Mouse (Mus musculus) thymus, postnatal 14 days (tissue): ENCODE measurements around the gene Hist1h4h.
A peak's percentile ranks its signal among the peaks of the same experiment; 100 is the strongest.

Source experiments
- DNase-seq: peaks from one replicate; pipeline ENCODE4 v3.0.0; 2021

The Hist1h4h gene

GRCm38 (mm10) chr13:23515281-23515680 is 15.6 kb upstream of the Hist1h4h start:
- no peak for DNase-seq

GRCm38 (mm10) chr13:23515826-23516620 is 14.8 kb upstream of the Hist1h4h start:
- no peak for DNase-seq

GRCm38 (mm10) chr13:23516822-23517602 is 13.8 kb upstream of the Hist1h4h start:
- peak; percentile 85 for DNase-seq

- DNase-seq, result peak; percentile 92
Observed at GRCm38 (mm10) chr13:23517603-23518294, 13.1 kb upstream of the Hist1h4h start.

DNA sequence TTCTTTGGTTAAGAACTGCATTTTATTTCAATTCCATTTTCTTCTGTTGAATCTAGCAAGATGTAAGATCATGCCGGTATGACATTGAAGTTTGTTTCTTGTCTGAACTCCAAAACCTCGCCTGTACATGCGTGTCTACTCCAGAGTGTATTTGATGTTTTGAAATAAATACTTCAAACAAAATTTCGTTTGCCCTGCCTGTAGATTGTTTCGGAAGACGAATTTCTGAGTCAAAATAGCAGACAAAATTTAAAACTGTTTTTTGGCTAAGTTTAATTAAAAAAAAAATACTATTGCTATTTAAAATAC is 12.6 kb upstream of the Hist1h4h start:
- DNase-seq, result no peak

- peak; percentile 83 for DNase-seq
Observed at GRCm38 (mm10) chr13:23518885-23519284, 12.0 kb upstream of the Hist1h4h start.

DNA sequence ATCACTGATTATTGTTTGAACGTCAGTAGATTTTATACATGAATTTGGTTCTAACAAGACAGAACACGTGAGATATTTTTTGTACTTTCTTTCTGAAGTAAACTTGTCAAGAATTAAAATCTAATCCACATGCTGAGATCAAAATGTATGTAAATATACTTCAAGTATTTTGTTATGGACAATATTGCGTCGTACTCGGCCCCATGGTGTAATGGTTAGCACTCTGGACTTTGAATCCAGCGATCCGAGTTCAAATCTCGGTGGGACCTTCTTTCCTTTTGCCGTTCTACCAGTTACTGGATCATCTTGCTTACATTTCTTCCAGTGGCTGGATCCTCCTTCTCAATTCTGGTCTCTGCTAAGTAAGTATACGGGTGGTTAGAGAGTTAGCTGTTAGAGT is 11.4 kb upstream of the Hist1h4h start:
- DNase-seq, result peak; percentile 78

GRCm38 (mm10) chr13:23521703-23522102 is 9.1 kb upstream of the Hist1h4h start:
- DNase-seq, result peak; percentile 94

DNA sequence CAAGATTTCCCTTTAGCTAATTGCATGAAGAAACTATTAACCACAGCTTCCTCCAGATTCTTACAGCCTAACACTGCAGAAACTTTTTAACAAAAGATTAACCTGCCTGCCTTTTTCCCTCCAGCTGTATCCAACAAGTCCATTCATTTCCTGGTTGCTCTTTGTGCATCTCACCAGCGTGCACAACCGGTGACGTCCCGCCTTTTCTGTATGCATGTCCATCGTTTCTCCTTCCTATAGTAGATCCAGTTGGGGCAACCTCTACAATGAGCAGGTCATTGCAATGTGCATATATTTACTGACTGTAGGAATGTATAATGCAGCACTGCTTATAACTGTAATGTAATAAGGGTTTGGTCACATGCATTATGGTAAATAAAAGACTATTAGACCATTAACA is 6.9 kb upstream of the Hist1h4h start:
- DNase-seq, result no peak

DNA sequence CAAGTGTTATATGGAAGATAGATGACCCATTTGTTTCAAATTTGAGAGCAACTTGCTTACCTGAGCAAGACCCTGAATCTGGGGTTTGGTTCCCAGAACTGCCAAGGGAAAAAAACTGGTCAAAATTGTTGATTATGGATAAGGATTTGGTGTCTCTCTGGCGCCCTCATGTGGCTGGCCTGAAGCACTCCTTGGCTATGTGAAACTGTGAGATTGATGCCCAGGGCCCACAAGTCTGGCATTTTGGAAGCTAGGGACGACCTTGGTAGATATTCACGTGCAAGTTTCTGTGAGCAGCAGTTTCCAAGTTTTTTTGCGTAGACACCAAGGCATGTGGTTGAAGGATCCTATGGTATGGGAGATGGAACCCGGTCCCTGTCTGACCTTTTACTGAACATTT is 6.2 kb upstream of the Hist1h4h start:
- peak; percentile 70 for DNase-seq

DNA sequence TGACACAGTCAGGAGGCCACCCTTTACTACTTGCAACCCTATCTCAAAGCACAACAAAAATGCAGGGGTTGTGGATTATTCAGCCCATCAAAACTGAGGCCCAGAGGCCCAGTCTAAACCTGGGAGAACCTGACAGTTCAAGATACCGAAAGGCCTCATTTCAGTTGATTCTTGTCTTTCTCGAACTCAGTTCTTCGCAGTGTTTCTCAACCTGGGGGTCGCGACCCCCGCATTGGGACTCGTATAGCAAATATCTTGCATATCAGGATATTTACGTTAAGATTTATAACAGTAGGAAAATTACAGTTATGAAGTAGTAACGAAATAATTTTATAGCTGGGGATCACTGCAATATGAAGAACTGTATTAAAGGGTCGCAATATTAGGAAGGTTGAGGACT is 4.9 kb upstream of the Hist1h4h start:
- no peak for DNase-seq

DNA sequence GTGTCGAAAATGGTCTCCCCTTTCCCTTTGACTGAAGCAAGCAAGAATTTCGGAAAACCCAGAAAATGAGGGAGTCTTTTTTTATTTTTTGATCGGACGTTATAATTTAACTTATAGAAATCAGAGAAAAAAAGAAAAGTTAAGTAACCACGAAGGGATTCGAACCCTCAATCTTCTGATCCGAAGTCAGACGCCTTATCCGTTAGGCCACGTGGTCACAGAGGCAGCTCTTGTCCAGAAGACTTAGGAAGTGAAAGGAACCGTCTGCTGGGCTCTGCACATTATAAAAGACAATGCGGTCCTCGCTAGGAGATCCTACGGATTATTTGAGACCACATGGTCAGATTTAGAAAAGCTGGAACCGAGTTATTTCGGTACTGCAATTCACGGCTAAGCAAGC is 4.5 kb upstream of the Hist1h4h start:
- peak; percentile 91 for DNase-seq

DNA sequence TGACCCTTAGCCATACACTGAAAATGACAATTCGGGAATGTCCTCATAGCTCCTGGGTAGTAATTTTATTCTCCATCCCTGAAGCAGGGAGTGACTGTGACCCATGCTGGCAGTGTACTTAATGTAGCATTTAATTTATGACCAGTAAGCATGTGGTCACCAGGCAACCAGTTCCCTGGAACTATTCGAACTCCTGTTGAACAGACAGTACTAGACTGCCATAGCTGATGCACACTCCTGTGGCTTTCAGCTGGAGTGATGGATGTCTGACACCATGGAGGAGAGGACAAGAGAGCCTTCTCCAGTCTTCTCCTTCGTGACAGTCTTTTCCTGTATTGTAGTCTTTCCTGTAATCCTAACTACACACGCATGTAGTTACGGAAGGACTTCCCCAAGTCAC is 1.8 kb upstream of the Hist1h4h start:
- no peak for DNase-seq

DNA sequence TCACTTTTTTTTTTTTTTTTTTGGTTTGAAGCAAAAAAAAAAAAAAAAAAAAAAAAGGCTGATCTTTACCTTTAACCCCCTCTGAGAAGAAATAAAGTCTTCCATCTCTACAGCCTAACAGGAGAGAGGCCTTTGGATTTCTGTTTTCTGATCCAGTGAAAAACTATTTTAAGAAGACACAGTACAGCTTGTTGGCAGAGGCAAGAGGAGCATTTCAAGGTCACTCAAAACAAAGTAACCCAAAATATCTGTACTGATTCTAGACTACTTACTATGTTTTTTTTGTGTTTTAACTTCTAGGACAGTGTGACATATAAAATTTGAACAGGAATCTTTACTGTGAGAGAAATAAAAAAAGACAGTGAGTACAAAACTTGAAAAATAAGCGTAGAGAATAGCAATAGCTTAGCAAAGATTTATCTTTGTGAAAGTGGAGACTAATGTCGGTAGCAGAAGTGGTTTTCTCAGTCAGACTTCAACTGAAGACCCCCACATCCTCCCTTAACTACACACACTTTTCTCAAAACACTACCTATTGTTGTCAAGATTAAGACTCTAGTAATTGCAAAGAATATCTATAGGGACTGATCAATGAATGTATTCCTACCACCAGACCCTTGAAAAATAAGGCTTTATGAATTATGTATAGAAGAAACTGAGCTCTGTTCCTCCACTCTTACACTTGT is 1.2 kb upstream of the Hist1h4h start:
- DNase-seq, result no peak

DNA sequence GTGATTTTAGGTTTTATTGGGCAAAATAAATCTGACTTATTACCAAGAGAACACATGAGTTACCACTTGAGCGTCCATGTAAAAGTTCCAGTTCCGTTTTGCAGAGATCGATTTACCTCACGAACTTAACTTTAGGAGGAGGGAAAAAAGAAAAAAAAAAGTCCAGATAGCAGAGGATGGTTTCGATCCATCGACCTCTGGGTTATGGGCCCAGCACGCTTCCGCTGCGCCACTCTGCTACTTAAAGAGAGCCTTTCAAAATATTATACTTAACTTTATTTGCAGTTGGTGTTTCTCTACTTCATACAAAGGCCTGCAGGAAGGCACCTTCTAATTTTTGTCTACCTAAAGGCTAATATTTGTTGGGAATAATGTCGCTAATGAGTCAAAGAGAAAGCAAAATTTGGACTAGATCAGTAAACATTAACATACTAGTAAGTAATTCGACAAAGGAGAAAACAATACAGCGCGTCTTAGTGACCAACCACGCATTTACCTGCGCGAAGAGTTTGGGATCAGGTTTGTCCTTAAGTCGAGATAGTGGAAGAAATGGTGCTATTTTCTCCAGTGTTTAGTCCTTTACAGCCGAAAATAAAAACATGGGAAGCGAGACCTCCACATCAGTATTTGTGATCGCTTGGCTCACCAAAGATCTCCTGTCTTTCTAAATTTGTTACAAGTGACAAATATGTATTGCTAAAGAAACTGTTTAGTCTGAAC is 509 bp upstream of the Hist1h4h start:
- peak; percentile 76 for DNase-seq

DNA sequence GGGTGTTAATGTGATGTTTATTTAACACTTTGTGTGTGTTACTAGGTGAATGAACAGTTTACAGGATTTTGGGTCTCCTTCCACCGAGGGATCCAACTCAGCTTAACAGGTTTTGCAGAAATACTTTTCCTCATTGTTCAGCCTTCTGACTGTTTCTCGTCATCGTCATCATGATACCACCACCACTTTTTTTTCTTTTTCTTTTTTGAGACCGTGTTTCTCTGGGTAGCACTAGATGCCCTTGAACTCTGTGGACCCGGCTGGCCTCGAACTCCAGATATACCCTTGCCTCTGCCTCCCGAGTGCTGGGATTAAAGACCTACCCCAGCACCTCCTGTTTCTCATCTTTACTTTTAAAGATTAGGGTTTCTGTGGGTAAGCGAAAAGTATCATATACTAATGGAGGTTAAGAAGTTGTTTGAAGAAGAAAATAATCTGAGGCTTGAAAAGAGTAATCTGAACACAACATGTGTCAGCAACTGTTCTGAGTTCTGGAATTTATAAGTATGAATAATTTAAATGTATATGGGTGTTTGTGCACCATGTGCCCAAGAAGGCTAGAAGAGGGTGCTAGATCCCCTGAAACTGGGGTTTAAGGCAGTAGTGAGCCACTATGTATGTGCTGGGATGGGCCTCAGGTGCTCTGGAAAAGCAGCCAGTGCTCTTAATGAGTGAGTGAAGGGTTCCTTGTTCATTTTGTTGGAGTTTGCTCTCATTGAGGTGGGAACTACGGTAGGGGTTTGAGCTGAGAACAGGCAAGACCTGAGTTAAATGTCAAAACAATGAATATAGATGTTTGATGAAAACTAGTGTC is 1.6 kb downstream of the Hist1h4h start:
- DNase-seq, result no peak

DNA sequence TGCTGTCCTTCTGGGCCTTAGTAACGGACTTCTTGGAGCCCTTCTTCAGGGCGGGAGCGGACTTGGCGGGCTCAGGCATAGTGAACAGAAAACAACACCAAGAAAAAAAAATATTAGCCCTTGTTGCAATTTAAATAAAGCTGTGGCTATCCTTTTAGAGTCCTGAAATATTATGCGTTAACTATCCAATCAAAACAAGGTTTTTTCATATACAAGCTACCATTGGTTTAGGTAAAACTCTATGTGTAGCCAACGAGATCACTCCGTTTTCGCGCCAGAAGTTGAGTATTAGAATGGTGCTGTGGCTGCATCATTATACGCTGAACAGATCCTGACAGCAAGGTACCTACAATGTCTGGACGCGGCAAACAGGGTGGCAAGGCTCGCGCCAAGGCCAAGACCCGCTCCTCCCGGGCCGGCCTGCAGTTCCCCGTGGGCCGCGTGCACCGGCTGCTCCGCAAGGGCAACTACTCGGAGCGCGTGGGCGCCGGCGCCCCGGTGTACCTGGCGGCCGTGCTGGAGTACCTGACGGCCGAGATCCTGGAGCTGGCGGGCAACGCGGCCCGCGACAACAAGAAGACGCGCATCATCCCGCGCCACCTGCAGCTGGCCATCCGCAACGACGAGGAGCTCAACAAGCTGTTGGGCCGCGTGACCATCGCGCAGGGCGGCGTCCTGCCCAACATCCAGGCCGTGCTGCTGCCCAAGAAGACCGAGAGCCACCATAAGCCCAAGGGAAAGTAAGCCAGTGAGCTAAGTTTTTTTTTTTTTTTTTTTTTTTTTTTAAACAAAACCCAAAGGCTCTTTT is 2.9 kb downstream of the Hist1h4h start, which contains the start of gene Hist1h2af:
Hist1h2af (plus strand) TSS at position 347 of the 808 bp plus-strand sequence.
- DNase-seq, result peak; percentile 72

GRCm38 (mm10) chr13:23534368-23535131 is 3.7 kb downstream of the Hist1h4h start:
- no peak for DNase-seq

DNA sequence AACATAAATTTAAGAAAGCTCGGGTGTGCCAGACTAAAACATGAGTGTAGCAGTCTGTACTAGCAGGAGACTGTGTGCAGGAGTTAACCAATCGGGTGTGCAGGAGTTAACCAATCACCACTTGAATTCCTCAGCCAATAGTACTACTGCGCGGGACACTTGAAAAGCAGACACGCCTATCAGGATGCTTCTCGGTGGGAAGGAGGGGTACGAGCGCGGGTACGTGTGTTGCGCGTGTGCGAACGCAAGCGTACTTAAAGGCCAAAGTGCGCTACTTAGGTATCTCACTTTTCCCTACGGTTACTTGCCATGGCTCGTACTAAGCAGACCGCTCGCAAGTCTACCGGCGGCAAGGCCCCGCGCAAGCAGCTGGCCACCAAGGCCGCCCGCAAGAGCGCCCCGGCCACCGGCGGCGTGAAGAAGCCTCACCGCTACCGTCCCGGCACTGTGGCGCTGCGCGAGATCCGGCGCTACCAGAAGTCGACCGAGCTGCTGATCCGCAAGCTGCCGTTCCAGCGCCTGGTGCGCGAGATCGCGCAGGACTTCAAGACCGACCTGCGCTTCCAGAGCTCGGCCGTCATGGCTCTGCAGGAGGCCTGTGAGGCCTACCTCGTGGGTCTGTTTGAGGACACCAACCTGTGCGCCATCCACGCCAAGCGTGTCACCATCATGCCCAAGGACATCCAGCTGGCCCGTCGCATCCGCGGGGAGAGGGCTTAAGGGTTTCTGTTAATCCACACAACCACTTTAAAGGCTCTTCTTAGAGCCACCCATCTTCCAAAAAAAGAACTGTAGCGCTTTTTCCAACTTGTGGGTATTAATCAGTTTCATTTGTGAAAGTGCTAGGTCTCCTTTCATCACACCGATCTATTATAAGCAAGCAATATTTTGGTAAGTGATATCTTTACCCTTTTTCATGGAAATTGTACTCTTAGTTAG is 4.6 kb downstream of the Hist1h4h start, which contains the start of gene Hist1h3g:
Hist1h3g (plus strand) TSS at position 286 of the 939 bp plus-strand sequence.
- peak; percentile 92 for DNase-seq
